Mouse (Mus musculus) embryonic fibroblast, embryonic 13.5 days (primary cell): ENCODE results near the gene Extl2.

Experiments
- CTCF ChIP-seq: IDR thresholded peaks from 2 replicates; pipeline ENCODE4 v1.5.1; 2011; ENCODE audit warnings: mild to moderate bottlenecking, control low read depth, low read length, moderate library complexity, borderline replicate concordance; ENCODE audit not compliant: insufficient read depth
- POLR2A ChIP-seq: IDR thresholded peaks from 2 replicates; pipeline ENCODE4 v1.6.1; 2011; ENCODE audit warnings: low read depth, mild to moderate bottlenecking, control low read depth, low read length, moderate library complexity

- TF ChIP-seq CTCF (no peak), POLR2A (no peak)
These were observed 8.9 kb downstream of the Extl2 start for GRCm38 (mm10) chr3:116016116-116016515.
